Mouse (Mus musculus) heart, postnatal 14 days (tissue): ENCODE measurements around the gene Mlxipl. TPM values are rescaled to one million over a fixed set of nuclear protein-coding genes. Genes with fewer than 3 reads are reported as not detected.
A peak's percentile ranks its signal among the peaks of the same experiment; 100 is the strongest.

ENCODE experiments used
- DNase-seq, 2 experiments: peaks; one replicate each; pipeline ENCODE4 v3.0.0; 2021 to 2022
- intact Hi-C: fragments of 180-260 bp; cut with DNase I; formaldehyde crosslinking; loops from one replicate; pipeline ENCODE4 v1.15.1; 2025
- total RNA-seq, 2 experiments: library from RNA; stranded (reverse); gene quantifications; 2 replicates each; pipeline ENCODE4 v1.2.3; 2021

Gene Mlxipl
- total RNA-seq, 2 experiments from 2014 or later: 16.5 to 28.8 TPM

GRCm38 (mm10) chr5:135175086-135175485, 85.4 kb downstream of the Mlxipl start:
- no peak for DNase-seq
- intact Hi-C loops: no loop called here

DNA sequence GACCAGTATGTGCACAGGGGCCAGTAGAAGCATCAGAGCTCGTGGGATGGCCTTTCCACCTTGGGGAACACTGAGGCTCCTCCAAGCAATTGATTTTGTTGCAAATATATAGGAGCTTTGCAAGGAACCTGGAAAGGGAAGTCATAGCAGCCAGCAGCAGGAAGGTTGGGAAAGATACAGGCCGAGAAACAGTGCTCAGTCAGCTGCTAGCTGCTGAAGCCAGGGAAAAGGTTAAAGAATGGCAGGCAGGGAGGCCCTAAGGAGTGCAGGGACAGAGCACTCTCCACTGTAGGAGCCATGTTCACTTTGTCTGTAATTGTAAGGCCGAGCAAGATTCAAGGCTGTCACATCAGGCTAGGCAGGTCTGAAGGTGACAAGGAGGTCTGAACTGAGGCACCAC, 88.8 kb downstream of the Mlxipl start:
- no peak for DNase-seq
- intact Hi-C loops: no loop called here

DNA sequence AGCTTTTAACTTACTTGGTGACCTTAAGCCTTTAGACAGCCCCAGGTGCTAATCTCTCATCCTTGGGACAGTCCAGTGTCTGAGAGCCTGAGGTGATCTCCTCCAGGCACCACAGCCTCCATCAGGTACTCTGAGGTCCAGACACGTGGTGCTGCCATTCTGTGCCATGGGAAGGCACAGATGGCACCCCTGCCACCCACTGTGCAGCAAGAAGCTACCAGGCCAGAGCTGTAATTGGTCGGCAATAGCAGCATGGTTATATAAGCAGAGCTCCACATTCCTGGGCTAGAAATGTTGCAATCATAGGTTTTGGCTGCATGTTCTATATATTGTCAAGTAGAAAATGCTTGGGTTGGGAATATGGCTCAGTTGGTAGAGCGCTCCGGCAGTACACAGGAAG, 89.3 kb downstream of the Mlxipl start:
- DNase-seq: no peak
- intact Hi-C loops: no loop called here

GRCm38 (mm10) chr5:135179616-135180015, 89.9 kb downstream of the Mlxipl start:
- intact Hi-C loops: no loop called here
- DNase-seq: no peak

GRCm38 (mm10) chr5:135180796-135181195, 91.1 kb downstream of the Mlxipl start:
- intact Hi-C loops: no loop called here
- DNase-seq: no peak

- intact Hi-C loops: no loop called here
- DNase-seq: no peak
Observed at GRCm38 (mm10) chr5:135181776-135182175, 92.1 kb downstream of the Mlxipl start.

- intact Hi-C loops: no loop called here
- peak in 1 of 2 experiments; percentile 16 for DNase-seq
Observed at GRCm38 (mm10) chr5:135183131-135183861, 93.6 kb downstream of the Mlxipl start.

DNA sequence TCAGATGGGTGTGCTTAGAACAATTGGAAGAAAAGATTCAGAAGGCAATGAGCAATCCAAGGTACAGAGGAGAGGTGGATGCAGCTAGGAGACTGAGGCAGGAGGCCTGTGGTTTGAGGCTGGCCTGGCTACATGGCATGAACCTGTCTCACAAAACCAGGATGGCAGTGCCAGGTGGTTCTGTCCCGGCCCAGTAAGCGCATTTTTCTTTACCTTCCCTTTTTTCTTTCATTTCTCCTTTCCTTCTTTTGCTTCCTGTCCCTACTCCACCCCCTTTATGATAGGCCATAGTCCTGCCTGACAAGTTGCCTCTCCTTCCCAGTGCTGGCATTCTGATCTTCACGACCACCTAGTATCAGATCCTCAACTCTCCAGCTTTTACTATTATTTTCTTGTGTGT, 95.3 kb downstream of the Mlxipl start:
- intact Hi-C loops: loop anchor here (2.0 to 5.0 kb wide), 2 partner anchors 16 to 38 kb away; partner anchors contain the start of genes Bcl7b and Tbl2

GRCm38 (mm10) chr5:135185596-135185995, 95.9 kb downstream of the Mlxipl start:
- peak in 1 of 2 experiments; percentile 32 for DNase-seq
- intact Hi-C loops: loop anchor here (2.0 to 5.0 kb wide), 2 partner anchors 17 to 38 kb away; partner anchors contain the start of genes Bcl7b and Tbl2

More for the DNA sequence above, 95.3 kb downstream of the Mlxipl start:
- no peak for DNase-seq

- intact Hi-C loops: loop anchor here (5.0 kb wide), 1 partner anchor 39 kb away; the partner anchor contains the start of gene Tbl2
- no peak for DNase-seq
Observed at GRCm38 (mm10) chr5:135186231-135186620, 96.5 kb downstream of the Mlxipl start.

- peak; percentile 97 to 98 for DNase-seq
- intact Hi-C loops: loop anchor here (5.0 kb wide), 1 partner anchor 39 kb away; the partner anchor contains the start of gene Tbl2
Observed at GRCm38 (mm10) chr5:135186621-135187348, 97.1 kb downstream of the Mlxipl start, which contains the start of gene Baz1b. TSS of gene Baz1b (plus strand) at chr5:135187264.

DNA sequence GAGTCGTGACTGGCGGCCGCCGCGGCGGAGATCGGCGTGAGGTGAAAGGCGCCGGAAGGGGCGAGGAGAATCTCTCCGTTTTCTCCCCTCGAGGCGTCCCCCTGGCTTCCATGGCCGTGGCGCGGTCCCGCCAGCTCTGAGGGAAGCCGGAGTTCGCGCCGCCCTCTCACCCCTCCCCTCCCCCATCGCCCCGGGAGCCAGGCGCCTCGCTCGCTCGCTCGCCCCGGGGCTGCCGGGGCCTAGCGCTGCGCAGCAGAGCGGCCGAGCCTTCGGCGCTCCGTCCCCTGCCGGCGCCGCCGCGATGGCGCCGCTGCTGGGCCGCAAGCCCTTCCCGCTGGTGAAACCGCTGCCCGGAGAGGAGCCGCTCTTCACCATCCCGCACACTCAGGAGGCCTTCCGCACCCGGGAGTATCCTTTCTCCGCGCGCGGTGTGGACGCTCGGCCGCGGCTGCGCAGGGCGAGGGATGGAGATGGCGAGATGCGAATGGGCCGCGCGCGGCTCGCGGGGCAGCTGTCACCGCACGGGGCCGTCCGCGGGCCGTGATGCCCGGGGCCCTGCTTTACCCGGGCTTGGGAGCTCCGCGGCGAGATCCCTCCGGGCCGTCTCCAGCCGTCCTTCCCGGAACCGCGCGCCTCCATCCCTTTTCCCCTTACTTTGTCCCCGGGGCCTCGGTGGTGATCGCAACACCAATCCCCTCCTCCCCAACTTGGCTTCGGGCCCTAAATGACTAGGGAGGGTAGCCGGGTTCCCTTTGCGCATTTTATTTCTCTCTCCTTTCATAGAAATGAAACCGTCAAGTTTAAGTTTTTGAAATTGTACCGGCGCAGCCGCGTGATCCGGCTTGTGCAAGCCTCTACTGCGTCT, 97.9 kb downstream of the Mlxipl start:
- intact Hi-C loops: loop anchor here (5.0 kb wide), 1 partner anchor 40 kb away; the partner anchor contains the start of gene Tbl2
- peak; percentile 48 to 84 for DNase-seq

Other genes with a start within 250 kb of the Mlxipl start
- gene Tmem270, start 183.2 kb upstream of the Mlxipl start, total RNA-seq: not detected
- not detected for gene Cldn13, start 174.4 kb upstream of the Mlxipl start, total RNA-seq
- 1 to 10 TPM; 5.7 to 5.9 TPM for gene Mettl27, start 157.5 kb upstream of the Mlxipl start, total RNA-seq
- gene Cldn4, start 143.0 kb upstream of the Mlxipl start, total RNA-seq: under 1 TPM; 0.14 to 0.59 TPM
- gene Cldn3, start 103.7 kb upstream of the Mlxipl start, total RNA-seq: 1 to 10 TPM in 1 of 2 experiments, under 1 TPM in 1; 0.22 to 1.4 TPM
- gene Abhd11, start 80.7 kb upstream of the Mlxipl start, total RNA-seq: 10 to 100 TPM; 61.4 to 65.0 TPM
- 1 to 10 TPM; 2.6 to 4.3 TPM for gene Stx1a, start 66.4 kb upstream of the Mlxipl start, total RNA-seq
- gene Dnajc30, start 25.7 kb upstream of the Mlxipl start, total RNA-seq: 10 to 100 TPM; 25.9 to 26.2 TPM
- 10 to 100 TPM; 24.9 to 26.8 TPM for gene Bud23, start 24.9 kb upstream of the Mlxipl start, total RNA-seq
- gene Vps37d, start 11.6 kb upstream of the Mlxipl start, total RNA-seq: 1 to 10 TPM in 1 of 2 experiments, under 1 TPM in 1; 0.98 to 1.2 TPM
- 10 to 100 TPM; 12.3 to 13.5 TPM for gene Tbl2, start 59.8 kb downstream of the Mlxipl start, total RNA-seq
- 10 to 100 TPM; 30.0 to 33.1 TPM for gene Bcl7b, start 78.4 kb downstream of the Mlxipl start, total RNA-seq
- 10 to 100 TPM; 43.1 to 44.9 TPM for gene Baz1b, start 97.4 kb downstream of the Mlxipl start, total RNA-seq
- gene Fzd9, start 161.3 kb downstream of the Mlxipl start, total RNA-seq: under 1 TPM; 0.29 to 0.55 TPM